Mouse (Mus musculus) midbrain, embryonic 16.5 days (tissue): ENCODE measurements around the gene Stx6. TPM values are rescaled to one million over a fixed set of nuclear protein-coding genes. Genes with fewer than 3 reads are reported as not detected.
A peak's percentile ranks its signal among the peaks of the same experiment; 100 is the strongest.

Experiments used
- ATAC-seq: fragments of 200-750 bp; cut with Nextera tagmentation; 2 replicates; pipeline ENCODE4 v1.8.0; 2017; ENCODE audit warnings: moderate TSS enrichment
- H3K27ac ChIP-seq: fragments of 300-500 bp; sonication (generic); 2 replicates; pipeline ENCODE4 v1.5.1; 2014; ENCODE audit warnings: mild to moderate bottlenecking, low read length, mixed read lengths
- H3K27me3 ChIP-seq: fragments of 300-500 bp; sonication (generic); 2 replicates; pipeline ENCODE4 v1.6.1; 2014; ENCODE audit warnings: low read depth, low read length, mixed read lengths; ENCODE audit not compliant: control insufficient read depth, insufficient read depth
- H3K36me3 ChIP-seq: fragments of 300-500 bp; sonication (generic); 2 replicates; pipeline ENCODE4 v1.6.1; 2014; ENCODE audit warnings: mild to moderate bottlenecking, low read length, moderate library complexity, mixed read lengths; ENCODE audit not compliant: control insufficient read depth, insufficient read depth
- H3K4me1 ChIP-seq: fragments of 300-500 bp; sonication (generic); 2 replicates; pipeline ENCODE4 v1.6.1; 2014; ENCODE audit warnings: mild to moderate bottlenecking, low read length, mixed read lengths; ENCODE audit not compliant: control insufficient read depth, insufficient read depth
- H3K4me2 ChIP-seq: fragments of 300-500 bp; sonication (generic); 2 replicates; pipeline ENCODE4 v1.6.1; 2014; ENCODE audit warnings: mild to moderate bottlenecking, low read length, mixed read lengths
- H3K4me3 ChIP-seq: fragments of 300-500 bp; sonication (generic); 2 replicates; pipeline ENCODE4 v1.5.1; 2014; ENCODE audit warnings: low read depth, mild to moderate bottlenecking, low read length, moderate library complexity, mixed read lengths
- H3K9ac ChIP-seq: fragments of 300-500 bp; sonication (generic); 2 replicates; pipeline ENCODE4 v1.6.1; 2014; ENCODE audit warnings: low read depth, low read length, mixed read lengths
- H3K9me3 ChIP-seq: fragments of 300-500 bp; sonication (generic); replicated peaks from 2 replicates; pipeline ENCODE4 v1.6.1; 2014; ENCODE audit warnings: mild to moderate bottlenecking, low read length, mixed read lengths; ENCODE audit not compliant: control insufficient read depth, poor library complexity, severe bottlenecking
- WGBS: fragments of 180-500 bp; shearing (Covaris S2); extraction: QIAGEN DNeasy Blood & Tissue Kit; methylation state at CpG from one replicate; pipeline ENCODE4 v1.1.7; 2014; 5-methylcytosine and 5-hydroxymethylcytosine counted together
- polyA plus RNA-seq: library from polyadenylated mRNA; unstranded; fragments of >200 nt; fragmentation: Nextera tagmentation; extraction: Ambion mirVana; gene quantifications from 2 replicates; pipeline ENCODE4 v1.2.1, GENCODE M21; 2015

The Stx6 gene
- polyA plus RNA-seq, 1 experiment from 2014 or later = 94.0 TPM

DNA sequence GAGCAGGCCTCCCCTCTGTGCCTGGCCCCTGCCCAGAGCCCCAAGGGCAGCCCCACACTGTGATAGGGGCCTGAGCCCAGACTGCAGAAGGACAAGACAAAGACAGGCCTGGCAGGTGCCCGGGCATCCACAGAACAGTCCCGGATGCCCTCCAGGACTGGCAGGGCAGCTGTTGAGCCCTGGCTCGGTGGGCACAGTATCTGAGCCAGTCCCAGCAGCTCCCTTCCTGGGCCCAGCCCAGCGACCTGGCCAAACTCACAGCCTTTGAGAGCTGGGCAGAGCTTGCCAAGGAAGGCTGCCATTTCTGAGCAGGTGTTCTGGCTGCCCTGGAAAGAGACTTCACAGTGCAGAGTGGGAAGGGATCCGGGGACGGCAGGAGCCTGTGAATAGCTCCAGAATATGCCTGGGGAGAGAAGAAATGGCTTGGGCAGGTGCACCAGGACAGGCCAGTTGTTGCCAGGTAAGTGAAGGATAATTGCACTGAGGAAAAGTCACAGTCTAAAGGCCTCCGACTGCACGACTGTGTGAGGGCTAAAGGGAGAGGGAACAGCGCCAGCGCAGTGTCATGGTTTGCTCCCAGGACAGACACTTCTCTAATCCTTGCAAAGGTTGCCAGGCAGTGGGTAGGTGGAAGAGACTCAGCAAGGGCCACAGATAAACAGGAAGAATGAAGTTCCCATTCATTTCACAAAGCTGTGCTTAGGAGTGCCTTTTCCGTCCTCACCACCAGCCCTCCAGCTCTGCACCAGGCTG, 51.7 kb downstream of the Stx6 start:
- Histone ChIP-seq H3K27me3 (no peaks in the 10 kb centered on the region), H3K4me1 (peaks cover 32% of the 10 kb centered on the region), H3K4me2 (no peak overlapping the region), H3K4me3 (no peak overlapping the region), H3K27ac (peak overlapping the region; percentile 48), H3K9me3 (no peaks in the 10 kb centered on the region), H3K36me3 (no peaks in the 10 kb centered on the region; the same call in 1 of the 2 replicates), H3K9ac (peak overlapping the region; percentile 7; the same call in 1 of the 2 replicates)
- ATAC-seq = peak; percentile 64
- 56% methylated on average over 11 of the region's 11 CpGs for WGBS

- Histone ChIP-seq H3K27ac (no peak overlapping the region), H3K36me3 (no peaks in the 10 kb centered on the region; the same call in 1 of the 2 replicates), H3K4me2 (no peak overlapping the region), H3K9me3 (no peaks in the 10 kb centered on the region), H3K4me1 (peaks cover 27% of the 10 kb centered on the region), H3K27me3 (no peaks in the 10 kb centered on the region), H3K9ac (no peak overlapping the region), H3K4me3 (no peak overlapping the region)
- no peak for ATAC-seq
- 56% methylated on average over 7 of the region's 7 CpGs for WGBS
These were observed 52.5 kb downstream of the Stx6 start for GRCm38 (mm10) chr1:155211017-155211416.

DNA sequence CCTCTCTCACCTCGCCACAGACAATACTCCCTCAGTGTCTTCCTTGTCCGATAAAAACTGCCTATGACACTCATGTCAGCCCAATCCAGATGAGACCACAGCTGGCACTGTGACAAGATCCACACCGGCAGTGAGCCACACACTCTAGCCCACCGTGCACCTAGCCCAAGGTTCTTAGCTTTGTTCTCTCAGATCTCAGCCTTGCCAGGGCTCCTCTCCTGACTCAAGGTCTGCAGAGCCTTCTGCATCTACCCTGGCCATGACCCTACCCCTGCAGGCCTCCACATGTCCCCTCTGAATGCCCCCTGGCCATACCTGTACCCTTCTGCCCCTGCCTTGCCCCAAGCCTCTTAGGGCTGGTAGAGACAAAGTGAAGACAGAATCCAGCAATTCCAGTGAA, 53.6 kb downstream of the Stx6 start:
- no peaks in the 10 kb centered on the region for H3K27me3 ChIP-seq
- no peak overlapping the region for H3K4me2 ChIP-seq
- H3K36me3 ChIP-seq = no peaks in the 10 kb centered on the region; the same call in 1 of the 2 replicates
- H3K4me1 ChIP-seq = peaks cover 33% of the 10 kb centered on the region
- H3K9me3 ChIP-seq = no peaks in the 10 kb centered on the region
- peak; percentile 11 for ATAC-seq
- no peak overlapping the region; the same call in 1 of the 2 replicates for H3K9ac ChIP-seq
- 34% methylated on average over 4 of the region's 4 CpGs for WGBS
- no peak overlapping the region for H3K4me3 ChIP-seq
- peak overlapping the region; percentile 60 for H3K27ac ChIP-seq

DNA sequence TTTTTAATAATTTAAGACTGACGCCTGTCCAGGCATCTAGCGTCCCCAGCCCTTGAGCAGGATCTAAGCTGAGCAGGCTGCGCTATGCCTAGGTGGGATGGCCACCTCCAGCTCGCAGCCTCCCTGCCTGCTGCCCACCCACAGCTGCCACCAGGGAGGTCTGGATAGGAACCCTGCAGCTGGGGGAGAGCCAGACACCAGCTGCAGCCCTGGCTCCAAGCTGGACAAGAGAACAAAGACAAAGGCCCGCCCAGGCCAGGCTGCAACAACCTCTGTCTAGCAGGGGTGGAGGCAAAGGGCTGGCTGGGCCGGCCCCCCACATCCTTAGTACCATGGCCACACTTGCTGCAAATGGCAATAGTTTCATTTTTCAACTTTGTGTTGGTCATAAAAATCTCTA, 54.0 kb downstream of the Stx6 start:
- Histone ChIP-seq H3K4me3 (no peak overlapping the region), H3K4me2 (no peak overlapping the region), H3K27ac (peak overlapping the region; percentile 60), H3K36me3 (no peaks in the 10 kb centered on the region; the same call in 1 of the 2 replicates), H3K9me3 (no peaks in the 10 kb centered on the region), H3K4me1 (peaks cover 33% of the 10 kb centered on the region), H3K9ac (peak overlapping the region; percentile 18; the same call in 1 of the 2 replicates), H3K27me3 (no peaks in the 10 kb centered on the region)
- peak; percentile 29 for ATAC-seq
- WGBS = 9% methylated on average over 6 of the region's 6 CpGs

DNA sequence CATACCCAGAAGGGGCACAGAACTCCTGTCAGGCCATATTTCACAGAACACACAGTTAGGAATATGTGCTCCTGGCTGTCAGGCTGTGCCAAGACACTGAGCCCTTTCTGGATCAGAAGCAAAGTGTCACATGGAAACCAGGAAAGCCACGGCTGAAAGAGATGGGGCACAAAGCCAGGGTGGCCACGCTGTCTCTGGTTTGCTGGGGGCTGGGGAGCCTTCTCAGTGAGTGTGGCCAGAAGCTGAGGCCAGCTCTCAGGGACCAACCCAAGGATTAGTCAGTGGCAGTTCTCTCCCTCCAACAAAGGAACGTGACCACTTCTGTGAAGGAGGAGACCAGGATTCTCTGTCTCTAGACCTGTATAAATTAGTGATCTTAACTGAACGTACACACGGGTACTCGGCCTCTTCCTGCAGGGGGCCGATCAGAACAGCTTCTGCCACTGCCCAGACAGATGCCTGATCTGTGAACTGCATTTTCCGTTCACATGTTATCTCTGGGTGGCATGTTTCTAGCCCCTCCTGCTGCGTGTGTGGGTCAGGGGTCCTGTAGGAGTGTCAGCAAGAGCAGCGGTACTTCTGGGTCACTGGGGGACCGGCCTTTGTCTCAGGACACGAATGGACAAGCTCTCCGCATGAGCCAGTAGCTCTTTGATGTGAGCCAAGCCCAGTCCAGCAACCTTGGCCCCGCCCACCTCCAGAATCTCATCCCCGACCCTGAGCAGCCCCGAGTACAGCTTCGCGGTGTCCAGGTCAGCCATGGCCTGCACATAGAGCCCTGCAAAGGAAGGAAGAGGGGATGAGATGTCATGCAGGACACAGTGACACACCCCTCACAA, 54.6 kb downstream of the Stx6 start:
- ATAC-seq = peak; percentile 15
- Histone ChIP-seq H3K4me3 (no peak overlapping the region), H3K27ac (peak overlapping the region; percentile 60), H3K9ac (peak overlapping the region; percentile 30), H3K27me3 (no peaks in the 10 kb centered on the region), H3K4me1 (peaks cover 33% of the 10 kb centered on the region), H3K36me3 (no peaks in the 10 kb centered on the region), H3K4me2 (peak overlapping the region; percentile 11; the same call in 1 of the 2 replicates), H3K9me3 (no peaks in the 10 kb centered on the region)
- 7% methylated on average over 18 of the region's 18 CpGs for WGBS

- Histone ChIP-seq H3K27ac (no peak overlapping the region), H3K9me3 (no peaks in the 10 kb centered on the region), H3K4me1 (peaks cover 33% of the 10 kb centered on the region), H3K27me3 (no peaks in the 10 kb centered on the region), H3K36me3 (no peaks in the 10 kb centered on the region), H3K4me2 (no peak overlapping the region), H3K9ac (no peak overlapping the region), H3K4me3 (no peak overlapping the region)
- 66% methylated on average over 7 of the region's 7 CpGs for WGBS
- ATAC-seq = no peak
These were observed 55.4 kb downstream of the Stx6 start for GRCm38 (mm10) chr1:155213912-155214311.

DNA sequence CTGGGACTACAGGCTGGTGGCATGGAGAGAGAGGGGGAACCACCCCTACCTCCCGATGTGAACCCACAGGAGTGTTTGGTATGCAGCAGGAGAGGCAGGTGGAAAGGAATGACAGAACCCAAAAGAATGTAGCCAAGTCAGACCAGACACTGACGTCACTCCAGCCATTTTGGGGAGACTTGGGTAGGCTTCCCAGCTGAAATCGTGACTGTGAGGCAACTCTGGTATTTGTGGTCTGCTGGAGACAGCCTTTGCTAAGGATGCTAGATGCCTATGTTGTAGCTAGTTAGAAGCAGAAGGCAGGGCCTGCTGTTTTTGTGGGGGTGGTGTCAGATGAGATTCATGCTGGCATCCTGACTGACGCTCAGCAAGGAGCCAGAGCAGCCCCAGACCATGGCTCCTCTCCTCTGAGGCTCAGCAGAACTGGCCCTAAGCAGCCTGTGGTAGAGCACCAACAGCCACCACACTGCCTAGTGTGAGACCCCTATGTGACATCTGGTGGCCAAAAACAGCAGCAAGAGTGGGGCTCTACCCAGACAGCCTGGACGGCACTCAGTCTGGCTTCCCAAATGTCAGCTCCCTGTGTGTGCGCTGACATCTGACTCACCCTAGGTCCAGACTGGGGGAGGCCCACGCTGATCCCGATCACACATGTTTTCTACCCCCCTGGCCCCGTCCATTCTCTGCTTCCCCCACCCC, 56.7 kb downstream of the Stx6 start:
- Histone ChIP-seq H3K9ac (no peak overlapping the region; the same call in 1 of the 2 replicates), H3K4me3 (no peak overlapping the region), H3K27me3 (no peaks in the 10 kb centered on the region), H3K27ac (no peak overlapping the region), H3K36me3 (no peaks in the 10 kb centered on the region), H3K4me2 (no peak overlapping the region), H3K4me1 (peaks cover 28% of the 10 kb centered on the region), H3K9me3 (no peaks in the 10 kb centered on the region)
- no peak for ATAC-seq
- 57% methylated on average over 9 of the region's 9 CpGs for WGBS

GRCm38 (mm10) chr1:155216313-155216712, 57.8 kb downstream of the Stx6 start:
- Histone ChIP-seq H3K4me3 (no peak overlapping the region), H3K27me3 (no peaks in the 10 kb centered on the region), H3K36me3 (no peaks in the 10 kb centered on the region), H3K9me3 (no peaks in the 10 kb centered on the region), H3K9ac (no peak overlapping the region), H3K4me2 (no peak overlapping the region), H3K27ac (no peak overlapping the region), H3K4me1 (peaks cover 25% of the 10 kb centered on the region)
- ATAC-seq = no peak
- 63% methylated on average over 11 of the region's 11 CpGs for WGBS
